In genomic region chr13:67525753-67526410, GRCm38 (mm10) we compare ENCODE assay signal across 8 mouse cellular contexts. TPM values are rescaled to one million over a fixed set of nuclear protein-coding genes. Genes with fewer than 3 reads are reported as not detected.
DNase-seq lines count a peak whose midpoint lies in the region; ATAC-seq lines count a peak whose summit lies in the region.

Gene Gm26965, minus strand, starts transcription at chr13:67526151.
Gene Zfp87, minus strand, starts transcription at chr13:67526177.

- H3K4me3 ChIP-seq in brown adipose tissue, adult 24 weeks (ENCODE audit: insufficient read depth, low read depth, low read length), result peak within 1 kb of the TSS; percentile 74
- peak within 1 kb of the TSS; percentile 79 for H3K4me3 ChIP-seq in heart, embryonic 13.5 days
- H3K4me3 ChIP-seq in liver, embryonic 12.5 days, result peak within 1 kb of the TSS; percentile 81
- H3K4me3 ChIP-seq in stomach, embryonic 15.5 days (replicated peaks), result peak within 1 kb of the TSS; percentile 90

- H3K4me2 ChIP-seq in heart, embryonic 13.5 days, result peak within 1 kb of the TSS; percentile 94
- H3K4me2 ChIP-seq in liver, embryonic 12.5 days, result peak within 1 kb of the TSS; percentile 89
- H3K4me2 ChIP-seq in stomach, embryonic 15.5 days, result peak within 1 kb of the TSS; percentile 80

- peaks cover 10% of the 10 kb centered on the region for H3K36me3 ChIP-seq in heart, embryonic 13.5 days
- peaks cover 10% of the 10 kb centered on the region for H3K36me3 ChIP-seq in liver, embryonic 12.5 days
- no peaks in the 10 kb centered on the region for H3K36me3 ChIP-seq in stomach, embryonic 15.5 days

- H3K9me3 ChIP-seq in heart, embryonic 13.5 days, result no peaks in the 10 kb centered on the region
- no peaks in the 10 kb centered on the region for H3K9me3 ChIP-seq in liver, embryonic 12.5 days (replicated peaks)
- no peaks in the 10 kb centered on the region for H3K9me3 ChIP-seq in stomach, embryonic 15.5 days

- H3K27me3 ChIP-seq in heart, embryonic 13.5 days (replicated peaks), result no peaks in the 10 kb centered on the region
- H3K27me3 ChIP-seq in liver, embryonic 12.5 days (replicated peaks), result no peaks in the 10 kb centered on the region
- no peaks in the 10 kb centered on the region for H3K27me3 ChIP-seq in stomach, embryonic 15.5 days (replicated peaks)

- H3K27ac ChIP-seq in brown adipose tissue, adult 24 weeks (replicated peaks; ENCODE audit: low read depth, low read length), result no peak within 1 kb of the TSS
- H3K27ac ChIP-seq in heart, embryonic 13.5 days (replicated peaks), result peak within 1 kb of the TSS; percentile 81
- peak within 1 kb of the TSS; percentile 81 for H3K27ac ChIP-seq in liver, embryonic 12.5 days
- H3K27ac ChIP-seq in stomach, embryonic 15.5 days, result peak within 1 kb of the TSS; percentile 77

- peak; percentile 96 for ATAC-seq in heart, embryonic 13.5 days (ENCODE audit: extremely low read depth, insufficient number of reproducible peaks, low FRiP score, low TSS enrichment)
- peak; percentile 99 for ATAC-seq in liver, embryonic 12.5 days
- ATAC-seq in stomach, embryonic 15.5 days (ENCODE audit: insufficient read depth, low FRiP score, low read depth), result peak; percentile 99

- no peaks in the 10 kb centered on the region for H3K4me1 ChIP-seq in brown adipose tissue, adult 24 weeks (ENCODE audit: control insufficient read depth, insufficient read depth, insufficient read length, low read length)
- H3K4me1 ChIP-seq in heart, embryonic 13.5 days, result peaks cover 24% of the 10 kb centered on the region
- peaks cover 25% of the 10 kb centered on the region for H3K4me1 ChIP-seq in liver, embryonic 12.5 days
- H3K4me1 ChIP-seq in stomach, embryonic 15.5 days, result peaks cover 5% of the 10 kb centered on the region

- DNase-seq in CD4-positive, CD25-positive, alpha-beta regulatory T cell, adult 2 months (ENCODE audit: low read depth, low spot score), result peak; percentile 96
- peak; percentile 56 for DNase-seq in fat pad, adult 2 months (ENCODE audit: extremely low read depth, low read depth, low spot score)
- DNase-seq in kidney, postnatal 10 days, result peak; percentile 96
- peak; percentile 90 to 92 for DNase-seq in natural killer cell, adult 2 months (ENCODE audit: low spot score in 2 of 2)

- H3K9ac ChIP-seq in heart, embryonic 13.5 days, result peak within 1 kb of the TSS; percentile 91
- peak within 1 kb of the TSS; percentile 79 for H3K9ac ChIP-seq in liver, embryonic 12.5 days
- peak within 1 kb of the TSS; percentile 80 for H3K9ac ChIP-seq in stomach, embryonic 15.5 days

- WGBS in heart, embryonic 13.5 days, result under 1% methylated on average over 27 of the region's 27 CpGs
- WGBS in liver, embryonic 12.5 days (ENCODE audit: insufficient replicate concordance), result under 1% methylated on average over 27 of the region's 27 CpGs
- WGBS in stomach, embryonic 15.5 days, result 0% methylated on average over 27 of the region's 27 CpGs

RNA-seq across cellular contexts. Expression of gene Gm26965, which starts in this region (rescaled TPM):
- polyA plus RNA-seq in brown adipose tissue, adult 24 weeks (2012; ENCODE audit: insufficient read depth, insufficient read length, missing spikeins), result not detected in 2 replicates
- polyA plus RNA-seq in heart, embryonic 13.5 days (2015; fragmentation: Nextera tagmentation; extraction: Ambion mirVana), result not detected in 2 replicates
- not detected in 2 replicates for polyA plus RNA-seq in liver, embryonic 12.5 days (2016; fragmentation: Nextera tagmentation; extraction: Ambion mirVana)
- not detected in 2 replicates for polyA plus RNA-seq in stomach, embryonic 15.5 days (2015; fragmentation: Nextera tagmentation; extraction: Ambion mirVana)

RNA-seq across cellular contexts. Expression of gene Zfp87, which starts in this region (rescaled TPM):
- 50.5 and 55.8 TPM in 2 replicates for polyA plus RNA-seq in brown adipose tissue, adult 24 weeks (2012; ENCODE audit: insufficient read depth, insufficient read length, missing spikeins)
- 13.3 and 15.4 TPM in 2 replicates for polyA plus RNA-seq in heart, embryonic 13.5 days (2015; fragmentation: Nextera tagmentation; extraction: Ambion mirVana)
- 9.4 and 9.7 TPM in 2 replicates for polyA plus RNA-seq in liver, embryonic 12.5 days (2016; fragmentation: Nextera tagmentation; extraction: Ambion mirVana)
- polyA plus RNA-seq in stomach, embryonic 15.5 days (2015; fragmentation: Nextera tagmentation; extraction: Ambion mirVana), result 19.4 and 20.4 TPM in 2 replicates
